Mouse (Mus musculus) hindbrain, embryonic 12.5 days (tissue): ENCODE data around the gene Cox10. TPM values are rescaled to one million over a fixed set of nuclear protein-coding genes. Genes with fewer than 3 reads are reported as not detected.

Experiments
- ATAC-seq: fragments of 200-750 bp; cut with Nextera tagmentation; 2 replicates; pipeline ENCODE4 v1.8.0; 2017; ENCODE audit warnings: moderate TSS enrichment; ENCODE audit not compliant: low FRiP score
- H3K27ac ChIP-seq: fragments of 300-500 bp; sonication (generic); 2 replicates; pipeline ENCODE4 v1.5.1; 2016; ENCODE audit warnings: mild to moderate bottlenecking
- H3K27me3 ChIP-seq: fragments of 300-500 bp; sonication (generic); 2 replicates; pipeline ENCODE4 v1.6.1; 2016; ENCODE audit warnings: mild to moderate bottlenecking
- H3K36me3 ChIP-seq: fragments of 300-500 bp; sonication (generic); 2 replicates; pipeline ENCODE4 v1.6.1; 2016; ENCODE audit warnings: mild to moderate bottlenecking
- H3K4me1 ChIP-seq: fragments of 300-500 bp; sonication (generic); 2 replicates; pipeline ENCODE4 v1.6.1; 2016
- H3K4me2 ChIP-seq: fragments of 300-500 bp; sonication (generic); replicated peaks from 2 replicates; pipeline ENCODE4 v1.6.1; 2016; ENCODE audit warnings: mild to moderate bottlenecking
- H3K4me3 ChIP-seq: fragments of 300-500 bp; sonication (generic); 2 replicates; pipeline ENCODE4 v1.5.1; 2016; ENCODE audit warnings: mild to moderate bottlenecking
- H3K9ac ChIP-seq: fragments of 300-500 bp; sonication (generic); 2 replicates; pipeline ENCODE4 v1.6.1; 2016; ENCODE audit warnings: mild to moderate bottlenecking, moderate library complexity
- H3K9me3 ChIP-seq: fragments of 300-500 bp; sonication (generic); replicated peaks from 2 replicates; pipeline ENCODE4 v1.6.1; 2016; ENCODE audit warnings: mild to moderate bottlenecking
- WGBS: fragments of 180-500 bp; shearing (Covaris S2); methylation state at CpG from one replicate; pipeline ENCODE4 v1.1.7; 2016; 5-methylcytosine and 5-hydroxymethylcytosine counted together
- polyA plus RNA-seq: library from polyadenylated mRNA; unstranded; fragments of >200 nt; fragmentation: Nextera tagmentation; extraction: Ambion mirVana; gene quantifications from 2 replicates; pipeline ENCODE4 v1.2.1, GENCODE M21; 2016

The Cox10 gene
- polyA plus RNA-seq, 1 experiment from 2014 or later = 19.8 TPM

DNA sequence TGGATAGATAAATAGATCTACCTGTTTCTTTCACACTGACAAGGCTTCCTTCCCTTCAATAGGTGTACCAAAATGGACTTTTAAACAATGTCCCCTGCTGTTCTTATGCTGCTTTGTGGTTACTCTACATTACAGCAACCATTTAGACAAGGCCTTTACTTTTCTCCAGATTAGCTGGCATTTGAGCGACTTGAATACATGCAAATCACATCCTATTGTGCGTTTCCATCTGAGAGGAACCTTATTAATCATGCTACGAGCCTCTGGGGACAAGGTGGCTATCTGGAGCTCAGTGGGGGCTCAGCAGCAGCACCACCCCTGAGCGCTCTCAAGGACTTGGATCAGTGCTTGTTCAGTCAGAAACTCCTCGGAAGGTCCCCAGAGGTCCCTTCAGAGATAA lies 61.1 kb downstream of the Cox10 start:
- Histone ChIP-seq H3K4me2 (no peak overlapping the region), H3K27ac (no peak overlapping the region), H3K36me3 (no peaks in the 10 kb centered on the region), H3K4me3 (no peak overlapping the region), H3K4me1 (peaks cover 23% of the 10 kb centered on the region), H3K9me3 (no peaks in the 10 kb centered on the region), H3K27me3 (no peaks in the 10 kb centered on the region), H3K9ac (no peak overlapping the region)
- 42% methylated on average over 5 of the region's 5 CpGs for WGBS
- ATAC-seq = no peak

DNA sequence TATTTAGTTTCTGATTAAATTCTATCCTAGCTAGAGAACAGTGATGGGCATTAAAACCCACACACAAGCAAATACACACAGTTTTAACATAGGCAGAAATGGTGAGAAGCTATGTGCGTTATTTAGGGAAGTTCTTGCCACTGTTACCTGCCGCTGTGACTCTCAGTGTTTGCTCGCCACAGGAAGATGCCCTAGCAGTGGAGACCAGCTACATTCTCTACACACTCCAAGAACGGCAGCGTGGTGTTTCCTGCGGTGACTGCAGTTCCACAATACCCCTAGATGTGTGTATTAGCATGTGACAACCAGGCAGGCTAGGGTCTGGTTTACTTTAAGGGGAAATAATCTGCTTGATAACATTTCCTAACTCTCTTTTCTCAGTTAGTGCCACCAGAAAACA lies 64.0 kb downstream of the Cox10 start:
- Histone ChIP-seq H3K27ac (no peak overlapping the region), H3K9me3 (no peaks in the 10 kb centered on the region), H3K27me3 (no peaks in the 10 kb centered on the region), H3K4me2 (no peak overlapping the region), H3K4me1 (peaks cover 26% of the 10 kb centered on the region), H3K36me3 (no peaks in the 10 kb centered on the region), H3K4me3 (no peak overlapping the region), H3K9ac (no peak overlapping the region)
- ATAC-seq = no peak
- WGBS = 74% methylated on average over 6 of the region's 6 CpGs

DNA sequence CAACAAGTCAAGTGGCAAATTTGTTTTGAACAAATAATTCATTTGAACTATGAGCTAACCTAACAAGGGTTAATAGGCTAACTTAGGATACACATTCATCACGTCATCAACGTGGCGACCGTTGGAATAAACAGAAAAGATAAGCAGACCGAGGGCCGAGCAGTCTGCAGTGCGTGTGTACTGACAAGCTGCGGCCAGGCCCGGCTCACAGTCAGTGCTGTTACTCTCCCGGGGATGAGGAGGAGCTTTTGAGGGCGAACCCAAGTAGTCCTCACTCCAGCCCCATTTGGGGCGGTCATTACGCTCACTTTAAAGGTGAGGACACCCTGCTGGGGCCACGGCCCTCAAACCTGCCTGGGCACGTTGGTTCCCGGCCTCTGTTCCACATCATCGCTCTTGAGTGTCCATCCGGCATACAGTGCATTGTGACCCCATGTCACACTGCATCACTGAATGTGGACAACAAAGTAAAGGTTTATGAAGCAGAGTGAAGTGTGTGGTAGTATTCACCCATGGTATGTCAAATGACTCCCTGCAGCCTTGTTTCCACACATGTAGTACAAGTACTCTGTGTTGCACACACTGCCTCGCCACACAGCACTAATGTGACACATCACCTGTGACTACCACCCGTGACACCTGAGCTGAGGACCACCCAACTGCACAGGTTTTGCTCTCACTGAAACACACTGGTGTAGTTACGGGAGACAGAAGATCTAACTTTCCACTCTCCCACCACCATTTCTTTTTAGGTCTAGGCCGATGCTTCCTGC lies 68.4 kb downstream of the Cox10 start:
- no peaks in the 10 kb centered on the region for H3K36me3 ChIP-seq
- H3K4me1 ChIP-seq = peaks cover 18% of the 10 kb centered on the region
- H3K4me3 ChIP-seq = no peak overlapping the region
- H3K9ac ChIP-seq = no peak overlapping the region
- no peak overlapping the region for H3K4me2 ChIP-seq
- no peak for ATAC-seq
- no peaks in the 10 kb centered on the region for H3K9me3 ChIP-seq
- H3K27ac ChIP-seq = no peak overlapping the region
- WGBS = 46% methylated on average over 22 of the region's 22 CpGs
- H3K27me3 ChIP-seq = no peaks in the 10 kb centered on the region

DNA sequence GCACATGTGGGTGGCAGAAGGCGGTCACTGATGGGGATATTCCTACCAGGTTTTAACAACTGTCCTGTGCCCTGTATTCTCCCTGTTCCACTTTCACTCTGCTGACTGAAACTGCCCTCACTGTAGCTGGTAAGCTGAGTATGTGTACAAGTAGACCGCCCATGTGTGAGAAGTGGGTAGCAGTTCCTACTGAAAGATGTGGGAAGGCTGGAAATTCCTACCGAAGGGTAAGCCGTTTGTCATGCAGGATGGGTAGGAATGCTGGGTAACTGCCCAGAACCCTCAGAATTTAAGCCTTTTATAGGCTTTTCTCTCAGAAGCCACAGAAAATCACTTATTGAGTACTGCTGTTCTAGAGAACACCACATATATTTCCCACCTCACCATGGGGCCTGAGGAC lies 75.1 kb downstream of the Cox10 start:
- WGBS = 92% methylated on average over 4 of the region's 4 CpGs
- Histone ChIP-seq H3K4me2 (no peak overlapping the region), H3K27ac (no peak overlapping the region), H3K4me1 (peaks cover 11% of the 10 kb centered on the region), H3K36me3 (no peaks in the 10 kb centered on the region), H3K4me3 (no peak overlapping the region), H3K27me3 (no peaks in the 10 kb centered on the region), H3K9ac (no peak overlapping the region), H3K9me3 (no peaks in the 10 kb centered on the region)
- no peak for ATAC-seq

DNA sequence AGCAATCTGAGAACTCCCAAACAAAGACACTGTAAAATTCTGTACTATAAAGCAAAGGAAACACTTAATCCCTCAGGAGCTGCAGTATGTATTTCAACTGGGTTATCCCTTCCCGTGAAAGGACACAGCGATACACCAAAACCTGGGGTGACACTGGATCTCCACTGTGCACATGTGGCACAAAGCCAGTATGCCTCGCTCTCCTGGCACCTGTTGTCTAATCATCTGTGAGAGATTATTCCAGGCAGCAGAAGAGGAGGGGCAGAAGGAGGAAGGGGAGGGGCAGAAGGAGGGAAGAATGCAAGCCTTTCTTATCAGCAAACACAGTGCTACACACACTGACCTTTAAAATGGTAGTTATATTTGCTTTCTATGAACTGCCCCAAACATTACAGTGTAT lies 75.8 kb downstream of the Cox10 start:
- ATAC-seq = no peak
- H3K4me3 ChIP-seq = no peak overlapping the region
- H3K4me2 ChIP-seq = no peak overlapping the region
- no peaks in the 10 kb centered on the region for H3K9me3 ChIP-seq
- H3K27ac ChIP-seq = no peak overlapping the region
- no peak overlapping the region for H3K9ac ChIP-seq
- peaks cover 11% of the 10 kb centered on the region for H3K4me1 ChIP-seq
- no peaks in the 10 kb centered on the region for H3K27me3 ChIP-seq
- 66% methylated on average over 3 of the region's 3 CpGs for WGBS
- no peaks in the 10 kb centered on the region for H3K36me3 ChIP-seq

DNA sequence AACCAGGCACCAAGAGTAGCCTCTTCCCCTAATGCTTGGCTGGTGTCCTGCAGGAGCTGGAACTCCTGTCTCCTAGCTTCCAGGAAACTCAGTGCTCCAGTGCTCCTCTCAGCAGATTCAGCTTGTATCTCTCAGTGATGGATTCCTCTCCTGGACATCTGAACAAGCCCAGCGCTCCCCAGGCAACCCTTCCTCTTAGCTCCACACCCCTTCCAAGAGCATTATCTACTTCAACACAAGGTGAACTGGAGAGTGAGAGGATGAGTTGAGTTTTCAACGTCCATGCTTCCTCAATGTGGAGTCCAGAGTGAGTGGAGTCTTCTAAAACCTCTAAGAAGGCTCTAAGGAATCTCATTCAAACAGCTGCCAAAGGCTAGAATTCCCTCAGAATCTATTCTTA lies 76.6 kb downstream of the Cox10 start:
- WGBS = 85% methylated on average over 2 of the region's 2 CpGs
- no peak for ATAC-seq

DNA sequence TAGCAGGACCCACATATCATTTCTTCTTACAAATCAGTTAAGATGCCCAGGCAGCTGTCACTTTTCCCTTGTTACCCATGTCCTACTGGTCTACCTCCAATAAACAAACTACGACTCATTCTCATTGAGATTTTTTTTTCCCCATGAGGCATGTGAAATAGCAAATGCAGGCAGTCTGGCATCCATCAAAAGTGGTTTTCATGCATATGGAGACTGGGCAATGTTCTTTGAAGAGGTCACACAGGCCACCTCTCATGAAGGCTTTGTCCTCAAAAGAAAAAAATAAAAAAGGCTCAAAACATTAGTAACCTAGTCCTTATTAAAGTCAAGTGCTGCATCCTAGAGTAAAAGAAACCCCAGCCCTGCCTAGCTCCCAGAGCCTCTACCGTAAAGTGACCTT lies 78.2 kb downstream of the Cox10 start:
- no peaks in the 10 kb centered on the region for H3K27me3 ChIP-seq
- H3K9ac ChIP-seq = no peak overlapping the region
- no peak for ATAC-seq
- no peaks in the 10 kb centered on the region for H3K36me3 ChIP-seq
- H3K4me2 ChIP-seq = no peak overlapping the region
- no peaks in the 10 kb centered on the region for H3K9me3 ChIP-seq
- WGBS = 74% methylated on average over 2 of the region's 2 CpGs
- H3K27ac ChIP-seq = no peak overlapping the region
- peaks cover 11% of the 10 kb centered on the region for H3K4me1 ChIP-seq
- no peak overlapping the region for H3K4me3 ChIP-seq

More for the DNA sequence above, 76.6 kb downstream of the Cox10 start:
- Histone ChIP-seq H3K27me3 (no peaks in the 10 kb centered on the region), H3K4me1 (peaks cover 11% of the 10 kb centered on the region), H3K27ac (no peak overlapping the region), H3K4me3 (no peak overlapping the region), H3K9me3 (no peaks in the 10 kb centered on the region), H3K36me3 (no peaks in the 10 kb centered on the region), H3K4me2 (no peak overlapping the region), H3K9ac (no peak overlapping the region)

DNA sequence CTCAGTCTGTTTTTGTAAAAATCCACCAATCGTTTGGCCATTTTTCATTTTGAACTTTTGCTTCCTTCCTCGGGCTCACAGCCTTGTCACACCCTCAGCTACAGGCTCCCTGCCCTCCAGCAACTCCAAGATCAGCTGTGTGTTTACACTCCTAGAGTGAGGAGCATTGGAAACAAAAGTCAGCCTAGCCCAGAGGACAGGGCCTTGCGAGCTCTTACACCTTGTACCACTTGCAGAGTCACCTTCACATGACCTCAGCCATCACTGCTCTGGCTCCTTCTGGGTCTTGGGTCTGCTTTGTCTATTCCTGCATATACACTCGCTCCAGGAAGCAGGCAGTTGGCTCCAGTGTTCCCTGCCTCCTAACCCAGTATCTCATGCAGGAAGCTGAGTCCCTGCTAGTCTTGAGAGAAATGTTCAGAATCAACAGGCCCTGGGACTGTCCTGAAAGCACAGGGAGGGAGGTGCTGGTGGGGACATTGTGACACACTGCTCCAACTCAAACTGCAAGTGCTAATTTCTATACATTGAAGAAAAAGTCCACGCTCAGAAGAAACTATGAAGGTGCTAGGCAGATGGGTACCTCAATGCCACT lies 79.0 kb downstream of the Cox10 start:
- 65% methylated on average over 5 of the region's 5 CpGs for WGBS
- H3K4me1 ChIP-seq = peaks cover 11% of the 10 kb centered on the region
- no peaks in the 10 kb centered on the region for H3K27me3 ChIP-seq

DNA sequence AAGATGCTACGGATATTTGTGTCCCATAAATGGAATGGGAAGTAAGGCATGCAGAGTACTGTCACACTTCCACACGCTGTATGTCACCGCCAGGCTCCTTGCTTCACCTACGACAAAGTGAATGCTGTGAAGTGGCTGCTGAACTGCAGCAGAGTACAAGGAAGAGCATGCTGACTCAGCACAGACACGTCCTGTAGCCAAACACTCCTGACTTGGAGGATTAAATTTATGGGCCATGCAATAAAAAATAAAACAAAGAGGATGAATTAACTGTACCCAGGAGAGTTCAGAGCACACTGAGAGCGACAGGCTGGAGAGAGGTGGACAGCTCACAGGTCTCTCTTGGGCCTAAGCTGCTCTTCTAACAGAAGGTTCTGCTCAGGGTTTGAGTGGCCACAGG lies 79.8 kb downstream of the Cox10 start:
- no peak for ATAC-seq

More for the DNA sequence above, 79.0 kb downstream of the Cox10 start:
- H3K4me3 ChIP-seq = no peak overlapping the region
- H3K4me2 ChIP-seq = no peak overlapping the region
- no peaks in the 10 kb centered on the region for H3K36me3 ChIP-seq
- no peaks in the 10 kb centered on the region for H3K9me3 ChIP-seq
- ATAC-seq = no peak
- H3K9ac ChIP-seq = no peak overlapping the region
- H3K27ac ChIP-seq = no peak overlapping the region

DNA sequence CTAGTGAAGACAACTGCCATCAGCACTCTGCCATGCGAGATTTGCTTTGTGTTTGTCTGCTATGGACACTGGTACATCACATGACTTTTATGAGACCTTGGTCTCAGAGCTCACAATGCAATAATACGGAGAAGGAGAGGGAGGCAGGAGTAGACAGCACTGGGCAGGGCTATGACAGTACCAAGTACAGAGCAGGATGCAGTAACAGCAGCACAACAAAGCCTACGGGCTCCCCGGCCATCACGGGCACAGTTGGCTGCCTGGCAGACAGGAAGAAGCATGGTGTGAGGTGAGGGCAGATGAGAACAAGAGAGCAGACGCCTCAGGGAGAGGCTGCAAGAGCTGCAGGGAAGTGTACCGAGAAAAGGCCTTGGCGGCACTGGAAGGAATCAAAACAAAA lies 87.3 kb downstream of the Cox10 start:
- no peaks in the 10 kb centered on the region for H3K27me3 ChIP-seq
- no peak overlapping the region for H3K9ac ChIP-seq
- no peaks in the 10 kb centered on the region for H3K36me3 ChIP-seq
- no peaks in the 10 kb centered on the region for H3K4me1 ChIP-seq
- H3K9me3 ChIP-seq = no peaks in the 10 kb centered on the region
- 73% methylated on average over 8 of the region's 8 CpGs for WGBS
- H3K4me2 ChIP-seq = no peak overlapping the region
- H3K27ac ChIP-seq = no peak overlapping the region
- ATAC-seq = no peak
- no peak overlapping the region for H3K4me3 ChIP-seq

More for the DNA sequence above, 79.8 kb downstream of the Cox10 start:
- H3K27ac ChIP-seq = no peak overlapping the region
- no peak overlapping the region for H3K4me2 ChIP-seq
- no peaks in the 10 kb centered on the region for H3K9me3 ChIP-seq
- no peak overlapping the region for H3K4me3 ChIP-seq
- peaks cover 11% of the 10 kb centered on the region for H3K4me1 ChIP-seq
- WGBS = 83% methylated on average over 6 of the region's 6 CpGs
- no peaks in the 10 kb centered on the region for H3K36me3 ChIP-seq
- no peak overlapping the region for H3K9ac ChIP-seq
- H3K27me3 ChIP-seq = no peaks in the 10 kb centered on the region

DNA sequence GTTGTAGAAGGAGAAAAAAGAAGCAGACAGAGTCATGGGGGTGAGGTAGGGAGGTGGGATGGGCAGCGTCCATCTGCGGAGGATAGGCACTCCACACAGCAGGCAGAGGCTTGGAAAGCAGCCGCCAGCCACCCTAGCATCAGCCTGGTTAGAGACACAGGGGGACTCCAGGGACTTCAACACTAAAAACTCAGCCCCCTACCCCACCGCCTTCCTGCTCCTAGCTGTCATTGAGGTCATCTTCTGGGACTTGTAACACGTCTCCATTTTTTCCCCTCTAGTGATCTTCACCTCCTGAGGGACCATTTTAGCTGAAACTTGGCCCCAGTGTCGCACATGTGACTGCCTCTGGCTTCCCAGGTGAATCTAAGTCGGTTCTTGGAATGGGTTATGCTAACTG lies 88.5 kb downstream of the Cox10 start:
- ATAC-seq = no peak
- no peaks in the 10 kb centered on the region for H3K27me3 ChIP-seq
- H3K4me2 ChIP-seq = no peak overlapping the region
- H3K9ac ChIP-seq = no peak overlapping the region
- no peak overlapping the region for H3K27ac ChIP-seq
- no peaks in the 10 kb centered on the region for H3K4me1 ChIP-seq
- WGBS = 85% methylated on average over 7 of the region's 7 CpGs
- no peaks in the 10 kb centered on the region for H3K36me3 ChIP-seq
- no peaks in the 10 kb centered on the region for H3K9me3 ChIP-seq
- H3K4me3 ChIP-seq = no peak overlapping the region

DNA sequence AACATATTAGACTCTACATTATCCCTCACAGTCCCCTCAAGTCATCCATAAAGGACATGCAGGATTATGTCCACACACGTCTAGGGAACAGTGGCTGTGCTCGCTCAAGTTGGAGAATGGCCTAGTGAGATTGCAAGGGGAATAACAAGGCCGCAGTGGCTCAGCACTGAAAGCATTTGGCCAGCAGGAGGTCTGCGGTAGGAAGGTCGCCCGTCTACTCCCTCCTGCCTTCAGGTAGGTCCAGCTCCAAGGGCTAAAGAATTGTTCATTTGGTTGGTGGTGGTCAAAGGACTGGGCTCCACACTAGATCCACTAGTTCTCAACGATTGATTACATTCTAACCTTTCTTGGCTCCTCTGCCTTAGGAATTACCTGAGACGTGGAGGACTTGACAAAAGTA lies 89.0 kb downstream of the Cox10 start:
- no peaks in the 10 kb centered on the region for H3K36me3 ChIP-seq
- H3K4me1 ChIP-seq = no peaks in the 10 kb centered on the region
- no peak overlapping the region for H3K27ac ChIP-seq
- H3K4me3 ChIP-seq = no peak overlapping the region
- 84% methylated on average over 8 of the region's 8 CpGs for WGBS
- no peak overlapping the region for H3K9ac ChIP-seq
- no peak for ATAC-seq
- no peaks in the 10 kb centered on the region for H3K9me3 ChIP-seq
- H3K4me2 ChIP-seq = no peak overlapping the region
- H3K27me3 ChIP-seq = no peaks in the 10 kb centered on the region
